Mouse (Mus musculus): Measurements from ENCODE around the gene Onecut1. TPM values are rescaled to one million over a fixed set of nuclear protein-coding genes. Genes with fewer than 3 reads are reported as not detected.

The Onecut1 gene
- polyA plus RNA-seq (2014; fragmentation: Nextera tagmentation; extraction: Ambion mirVana): 7.6 and 9.1 TPM in 2 replicates

DNA sequence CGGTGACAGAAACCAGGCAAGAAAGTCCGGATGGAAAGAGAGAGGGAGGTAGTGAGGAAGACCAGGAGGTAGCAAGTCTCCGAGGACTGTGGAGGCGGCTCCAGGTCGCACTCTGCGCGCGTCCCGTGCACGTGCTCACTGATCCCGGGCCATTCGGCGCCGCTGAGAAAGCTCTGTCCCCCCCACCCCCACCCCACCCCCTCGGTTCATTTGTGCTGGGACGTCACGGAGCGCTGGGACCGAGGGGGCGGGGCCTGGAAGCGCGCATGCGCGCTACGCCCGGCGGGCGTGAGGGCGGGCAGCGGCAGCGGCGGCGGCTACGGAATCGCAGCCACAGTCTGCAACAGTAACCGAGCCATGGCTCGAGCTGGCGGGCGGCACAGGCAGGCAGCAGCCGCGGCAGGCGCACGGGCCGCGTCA lies at the start of gene Onecut1:
Gene Onecut1, plus strand, starts transcription at position 361 of the 420 bp plus-strand sequence.
- peak within 1 kb of the TSS; percentile 84 for H3K27ac ChIP-seq (replicated peaks; ENCODE audit: low read depth, low read length)
- no peaks in the 10 kb centered on the region for H3K9me3 ChIP-seq (ENCODE audit: control insufficient read depth, low read length)
- peak within 1 kb of the TSS; percentile 91 for H3K4me2 ChIP-seq (ENCODE audit: low read length)
- H3K4me3 ChIP-seq (replicated peaks; ENCODE audit: low read depth, low read length): peak within 1 kb of the TSS; percentile 56
- peaks cover 85% of the 10 kb centered on the region for H3K27me3 ChIP-seq (ENCODE audit: control insufficient read depth, insufficient read depth, low read length)
- peaks cover 23% of the 10 kb centered on the region for H3K4me1 ChIP-seq (ENCODE audit: control insufficient read depth, insufficient read depth, low read length)
- H3K9ac ChIP-seq (replicated peaks; ENCODE audit: low read length): peak within 1 kb of the TSS; percentile 66
- WGBS: under 1% methylated on average over 45 of the region's 45 CpGs
- DNase-seq (peak; percentile 91), ATAC-seq (ENCODE audit: low FRiP score, low TSS enrichment) (peak; percentile 73)
- H3K36me3 ChIP-seq (ENCODE audit: control insufficient read depth, insufficient read depth, low read length): no peaks in the 10 kb centered on the region

- 45% methylated on average over 19 of the region's 19 CpGs for WGBS
- H3K36me3 ChIP-seq (ENCODE audit: control insufficient read depth, insufficient read depth, low read length): no peaks in the 10 kb centered on the region
- peak; percentile 40 for DNase-seq
- no peak overlapping the region for H3K27ac ChIP-seq (replicated peaks; ENCODE audit: low read depth, low read length)
- no peaks in the 10 kb centered on the region for H3K27me3 ChIP-seq (ENCODE audit: control insufficient read depth, insufficient read depth, low read length)
- H3K9me3 ChIP-seq (ENCODE audit: control insufficient read depth, low read length): no peaks in the 10 kb centered on the region
- H3K9ac ChIP-seq (replicated peaks; ENCODE audit: low read length): no peak overlapping the region
- H3K4me3 ChIP-seq (replicated peaks; ENCODE audit: low read depth, low read length): no peak overlapping the region
- no peak; the same call in 1 of the 2 replicates for ATAC-seq (ENCODE audit: low FRiP score, low TSS enrichment)
- 0 out of 2 replicates have a peak, but pooled peaks cover 7% of the 10 kb centered on the region for H3K4me1 ChIP-seq (ENCODE audit: control insufficient read depth, insufficient read depth, low read length)
- no peak overlapping the region for H3K4me2 ChIP-seq (ENCODE audit: low read length)
Observed at GRCm38 (mm10) chr9:74819736-74820511, 41.8 kb upstream of the Onecut1 start.

DNA sequence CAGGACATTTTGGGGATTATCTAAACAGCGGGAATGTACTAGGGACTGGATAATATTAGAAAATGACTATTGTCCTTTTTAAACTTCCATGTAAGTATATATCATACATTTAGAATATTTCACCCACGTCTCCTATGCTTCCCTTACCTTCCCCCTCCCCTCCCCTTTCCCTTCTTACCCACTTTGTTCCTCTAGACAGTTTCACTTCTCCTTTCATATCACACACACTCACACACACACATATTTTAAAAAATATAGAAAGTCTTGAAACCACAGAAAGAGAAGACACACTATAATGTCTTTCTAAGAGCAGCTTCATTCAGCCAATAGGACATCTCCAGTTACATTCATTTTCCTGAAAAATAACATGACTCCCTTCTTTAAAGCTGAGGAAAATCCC lies 36.6 kb upstream of the Onecut1 start:
- H3K4me2 ChIP-seq (ENCODE audit: low read length): no peak overlapping the region

GRCm38 (mm10) chr9:74829206-74829605 lies 32.5 kb upstream of the Onecut1 start:
- WGBS: 71% methylated on average over 3 of the region's 3 CpGs
- no peaks in the 10 kb centered on the region for H3K27me3 ChIP-seq (ENCODE audit: control insufficient read depth, insufficient read depth, low read length)
- H3K27ac ChIP-seq (replicated peaks; ENCODE audit: low read depth, low read length): no peak overlapping the region
- ATAC-seq (ENCODE audit: low FRiP score, low TSS enrichment): no peak
- H3K4me1 ChIP-seq (ENCODE audit: control insufficient read depth, insufficient read depth, low read length): no peaks in the 10 kb centered on the region
- no peak overlapping the region for H3K9ac ChIP-seq (replicated peaks; ENCODE audit: low read length)
- no peak for DNase-seq
- H3K4me3 ChIP-seq (replicated peaks; ENCODE audit: low read depth, low read length): no peak overlapping the region
- H3K9me3 ChIP-seq (ENCODE audit: control insufficient read depth, low read length): no peaks in the 10 kb centered on the region
- H3K4me2 ChIP-seq (ENCODE audit: low read length): no peak overlapping the region
- H3K36me3 ChIP-seq (ENCODE audit: control insufficient read depth, insufficient read depth, low read length): no peaks in the 10 kb centered on the region

More for the DNA sequence above, 36.6 kb upstream of the Onecut1 start:
- WGBS: 85% methylated on average over 2 of the region's 2 CpGs
- no peak overlapping the region for H3K9ac ChIP-seq (replicated peaks; ENCODE audit: low read length)
- ATAC-seq (ENCODE audit: low FRiP score, low TSS enrichment) (no peak), DNase-seq (no peak)
- no peaks in the 10 kb centered on the region for H3K27me3 ChIP-seq (ENCODE audit: control insufficient read depth, insufficient read depth, low read length)
- no peaks in the 10 kb centered on the region for H3K36me3 ChIP-seq (ENCODE audit: control insufficient read depth, insufficient read depth, low read length)
- H3K4me1 ChIP-seq (ENCODE audit: control insufficient read depth, insufficient read depth, low read length): 0 out of 2 replicates have a peak, but pooled peaks cover 7% of the 10 kb centered on the region
- no peak overlapping the region for H3K4me3 ChIP-seq (replicated peaks; ENCODE audit: low read depth, low read length)
- H3K9me3 ChIP-seq (ENCODE audit: control insufficient read depth, low read length): no peaks in the 10 kb centered on the region
- no peak overlapping the region for H3K27ac ChIP-seq (replicated peaks; ENCODE audit: low read depth, low read length)

DNA sequence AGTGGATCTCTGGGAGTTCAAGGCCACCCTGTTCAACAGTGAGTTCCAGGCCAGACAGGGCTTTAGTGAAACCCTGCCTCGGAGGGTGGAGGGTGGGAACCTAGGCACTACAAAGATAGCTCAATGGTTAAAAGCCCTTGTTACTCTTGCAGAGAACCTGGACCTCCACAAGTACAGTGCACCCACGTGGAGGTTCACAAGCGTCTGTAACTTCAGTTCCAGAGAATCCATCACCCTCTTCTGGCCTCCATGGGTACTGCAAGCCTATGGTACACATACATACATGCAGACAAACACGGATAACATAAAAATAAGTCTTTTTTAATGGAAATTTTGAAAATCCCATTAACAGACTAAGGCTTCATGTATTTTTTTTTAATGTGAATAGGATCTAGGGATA lies 18.8 kb upstream of the Onecut1 start:
- no peak for ATAC-seq (ENCODE audit: low FRiP score, low TSS enrichment)
- Histone ChIP-seq H3K9ac (replicated peaks; ENCODE audit: low read length) (no peak overlapping the region), H3K4me3 (replicated peaks; ENCODE audit: low read depth, low read length) (no peak overlapping the region), H3K27ac (replicated peaks; ENCODE audit: low read depth, low read length) (no peak overlapping the region), H3K4me2 (ENCODE audit: low read length) (no peak overlapping the region), H3K9me3 (ENCODE audit: control insufficient read depth, low read length) (peaks cover 5% of the 10 kb centered on the region; the same call in 1 of the 2 replicates), H3K27me3 (ENCODE audit: control insufficient read depth, insufficient read depth, low read length) (peaks cover 19% of the 10 kb centered on the region), H3K4me1 (ENCODE audit: control insufficient read depth, insufficient read depth, low read length) (peaks cover 4% of the 10 kb centered on the region; the same call in 1 of the 2 replicates), H3K36me3 (ENCODE audit: control insufficient read depth, insufficient read depth, low read length) (no peaks in the 10 kb centered on the region)
- DNase-seq: no peak
- 88% methylated on average over 4 of the region's 4 CpGs for WGBS

GRCm38 (mm10) chr9:74846867-74847830 lies 14.6 kb upstream of the Onecut1 start:
- WGBS: 3% methylated on average over 33 of the region's 33 CpGs
- H3K27ac ChIP-seq (replicated peaks; ENCODE audit: low read depth, low read length): no peak overlapping the region
- peaks cover 49% of the 10 kb centered on the region for H3K27me3 ChIP-seq (ENCODE audit: control insufficient read depth, insufficient read depth, low read length)
- H3K9ac ChIP-seq (replicated peaks; ENCODE audit: low read length): no peak overlapping the region
- no peak overlapping the region; the same call in 1 of the 2 replicates for H3K4me2 ChIP-seq (ENCODE audit: low read length)
- peaks cover 5% of the 10 kb centered on the region; the same call in 1 of the 2 replicates for H3K9me3 ChIP-seq (ENCODE audit: control insufficient read depth, low read length)
- peaks cover 13% of the 10 kb centered on the region for H3K4me1 ChIP-seq (ENCODE audit: control insufficient read depth, insufficient read depth, low read length)
- DNase-seq (peak; percentile 38), ATAC-seq (ENCODE audit: low FRiP score, low TSS enrichment) (peak; percentile 43; the same call in 1 of the 2 replicates)
- no peak overlapping the region for H3K4me3 ChIP-seq (replicated peaks; ENCODE audit: low read depth, low read length)
- no peaks in the 10 kb centered on the region for H3K36me3 ChIP-seq (ENCODE audit: control insufficient read depth, insufficient read depth, low read length)

DNA sequence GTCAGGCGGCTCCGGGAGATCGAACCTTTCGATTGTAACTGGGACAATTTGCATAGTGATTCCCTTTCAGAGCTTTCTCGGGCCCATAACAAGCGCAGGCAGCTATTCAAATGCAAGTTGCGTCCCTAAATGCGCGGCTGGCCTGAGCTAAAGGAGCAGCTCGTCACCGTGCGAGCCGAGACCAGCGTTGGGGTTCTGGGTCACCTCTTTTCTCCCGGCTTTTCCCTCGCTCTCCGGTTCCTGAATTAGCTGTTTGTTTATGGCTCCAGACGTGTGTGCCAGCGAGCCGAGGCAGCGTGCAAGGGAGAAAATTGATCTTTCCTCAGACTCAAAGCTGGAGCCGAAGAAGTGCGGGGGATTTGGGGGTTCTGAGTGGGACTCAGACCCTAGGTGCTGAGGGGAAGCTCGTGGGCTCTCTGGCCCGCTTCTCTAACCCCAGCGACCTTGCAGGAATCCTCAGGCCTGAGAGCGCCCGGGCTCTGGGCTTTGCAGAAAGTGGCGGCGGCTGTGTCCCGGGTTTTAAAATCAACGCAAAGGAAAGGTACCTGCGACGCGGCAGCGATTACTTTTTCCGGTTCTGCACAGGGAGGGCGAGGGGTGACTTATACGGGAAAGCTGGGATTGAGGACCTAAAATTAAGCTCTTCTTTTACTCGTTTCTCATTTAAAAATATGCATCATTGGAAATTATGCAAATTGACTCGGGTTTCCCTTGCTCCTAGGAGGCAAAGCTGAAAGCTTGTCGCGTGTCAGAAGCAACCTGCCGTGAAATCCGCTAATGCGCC lies 13.1 kb upstream of the Onecut1 start:
- H3K36me3 ChIP-seq (ENCODE audit: control insufficient read depth, insufficient read depth, low read length): no peaks in the 10 kb centered on the region
- peak overlapping the region; percentile 87 for H3K4me2 ChIP-seq (ENCODE audit: low read length)
- ATAC-seq (ENCODE audit: low FRiP score, low TSS enrichment) (0 out of 2 replicates have a peak, but pooled peaks have one; percentile 7), DNase-seq (peak; percentile 73)
- under 1% methylated on average over 46 of the region's 46 CpGs for WGBS
- peak overlapping the region; percentile 78 for H3K27ac ChIP-seq (replicated peaks; ENCODE audit: low read depth, low read length)
- H3K9me3 ChIP-seq (ENCODE audit: control insufficient read depth, low read length): no peaks in the 10 kb centered on the region
- peak overlapping the region; percentile 43 for H3K4me3 ChIP-seq (replicated peaks; ENCODE audit: low read depth, low read length)
- H3K9ac ChIP-seq (replicated peaks; ENCODE audit: low read length): peak overlapping the region; percentile 57
- H3K27me3 ChIP-seq (ENCODE audit: control insufficient read depth, insufficient read depth, low read length): peaks cover 64% of the 10 kb centered on the region
- H3K4me1 ChIP-seq (ENCODE audit: control insufficient read depth, insufficient read depth, low read length): peaks cover 13% of the 10 kb centered on the region

All from midbrain, embryonic 14.5 days (tissue).